Mouse (Mus musculus) ovary, postnatal 10 days (tissue): ENCODE results near the gene Notch3.
"Not testable (repeated sequence)": the region's sequence is repeated elsewhere in the genome, so short reads cannot be mapped to it uniquely, and the experiment has no call there.

Experiments used
- DNase-seq: peaks from one replicate; pipeline ENCODE4 v3.0.0; 2022; ENCODE audit warnings: low spot score

Gene Notch3

GRCm38 (mm10) chr17:32118484-32118883 lies 48.2 kb downstream of the Notch3 start:
- no peak for DNase-seq

- DNase-seq: not testable (repeated sequence)
Observed at GRCm38 (mm10) chr17:32117872-32118421, 48.7 kb downstream of the Notch3 start.

GRCm38 (mm10) chr17:32117287-32117871 lies 49.3 kb downstream of the Notch3 start:
- DNase-seq: no peak

GRCm38 (mm10) chr17:32116586-32117286 lies 49.9 kb downstream of the Notch3 start:
- no peak for DNase-seq

GRCm38 (mm10) chr17:32114486-32114885 lies 52.2 kb downstream of the Notch3 start:
- not testable (repeated sequence) for DNase-seq

GRCm38 (mm10) chr17:32113523-32114421 lies 52.9 kb downstream of the Notch3 start:
- no peak for DNase-seq

- no peak for DNase-seq
Observed at GRCm38 (mm10) chr17:32113255-32113522, 53.5 kb downstream of the Notch3 start.

- DNase-seq: no peak
Observed at GRCm38 (mm10) chr17:32112434-32113254, 54.0 kb downstream of the Notch3 start.

- no peak for DNase-seq
Observed at GRCm38 (mm10) chr17:32110980-32111780, 55.5 kb downstream of the Notch3 start.

- DNase-seq: no peak
Observed at GRCm38 (mm10) chr17:32110424-32110823, 56.2 kb downstream of the Notch3 start.

GRCm38 (mm10) chr17:32109201-32109940 lies 57.3 kb downstream of the Notch3 start:
- DNase-seq: no peak

GRCm38 (mm10) chr17:32108320-32109011 lies 58.2 kb downstream of the Notch3 start:
- not testable (repeated sequence) for DNase-seq

- DNase-seq: no peak
Observed at GRCm38 (mm10) chr17:32107877-32108276, 58.8 kb downstream of the Notch3 start.

GRCm38 (mm10) chr17:32106358-32106757 lies 60.3 kb downstream of the Notch3 start:
- no peak for DNase-seq

- DNase-seq: no peak
Observed at GRCm38 (mm10) chr17:32103054-32103453, 63.6 kb downstream of the Notch3 start.

GRCm38 (mm10) chr17:32099943-32100586 lies 66.6 kb downstream of the Notch3 start:
- DNase-seq: no peak

GRCm38 (mm10) chr17:32099574-32099942 lies 67.1 kb downstream of the Notch3 start:
- no peak for DNase-seq

GRCm38 (mm10) chr17:32098905-32099304 lies 67.7 kb downstream of the Notch3 start:
- not testable (repeated sequence) for DNase-seq

- no peak for DNase-seq
Observed at GRCm38 (mm10) chr17:32097676-32098075, 69.0 kb downstream of the Notch3 start.
